In the genomic region with DNA sequence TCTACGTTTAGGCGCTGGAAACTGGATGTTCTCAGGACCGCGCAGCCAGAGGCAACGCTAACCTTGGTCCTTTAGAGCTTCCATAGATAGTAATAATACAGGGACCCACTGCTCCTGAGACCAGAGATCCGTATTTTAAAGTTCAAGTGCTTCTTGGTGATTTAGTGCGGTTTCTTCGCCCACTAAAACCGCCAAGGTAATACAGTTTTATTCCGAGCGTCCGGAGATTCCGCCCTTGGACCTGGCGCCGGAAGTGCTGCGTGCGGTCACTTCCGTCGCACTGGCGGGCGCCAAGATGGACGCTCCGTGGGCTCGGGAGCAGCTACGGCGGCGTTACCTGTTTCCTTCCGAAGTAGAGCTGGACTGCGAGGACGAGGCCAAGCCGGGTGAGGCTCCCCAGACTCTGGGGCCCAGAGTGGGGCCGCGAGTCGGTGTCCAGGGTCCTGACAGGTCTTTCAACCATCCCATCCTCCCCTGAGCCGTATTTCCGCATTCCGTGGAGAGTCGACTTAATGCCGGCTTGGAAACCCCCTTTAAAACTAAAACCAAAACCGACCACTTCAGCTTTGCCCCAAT, we compare ENCODE assay signal across 8 mouse cellular contexts. TPM values are rescaled to one million over a fixed set of nuclear protein-coding genes. Genes with fewer than 3 reads are reported as not detected.
DNase-seq lines count a peak whose midpoint lies in the region; ATAC-seq and TF ChIP-seq lines count a peak whose summit lies in the region.

A gene (plus strand): TSS at position 79 of the 576 bp plus-strand sequence.

- peak within 1 kb of the TSS; percentile 78 for H3K9ac ChIP-seq in embryonic facial prominence, embryonic 15.5 days
- H3K9ac ChIP-seq in kidney, embryonic 14.5 days (ENCODE audit: low read depth, low read length): peak within 1 kb of the TSS; percentile 50
- H3K9ac ChIP-seq in limb, embryonic 15.5 days: peak within 1 kb of the TSS; percentile 57
- H3K9ac ChIP-seq in midbrain, postnatal 0 days (replicated peaks; ENCODE audit: low read length, poor library complexity, severe bottlenecking): peak within 1 kb of the TSS; percentile 87

- peak; percentile 73 to 78 for DNase-seq in B cell, adult 2 months
- peak; percentile 61 to 65 for DNase-seq in heart, adult 9 months (ENCODE audit: low spot score in 2 of 2)
- DNase-seq in midbrain, postnatal 0 days (ENCODE audit: low spot score): peak; percentile 75
- DNase-seq in spleen, postnatal 36 days (ENCODE audit: low spot score in 2 of 2): peak; percentile 37 to 45

- peak within 1 kb of the TSS; percentile 60 for H3K4me2 ChIP-seq in embryonic facial prominence, embryonic 15.5 days (replicated peaks)
- H3K4me2 ChIP-seq in kidney, embryonic 14.5 days (replicated peaks; ENCODE audit: low read depth, low read length): peak within 1 kb of the TSS; percentile 67
- H3K4me2 ChIP-seq in limb, embryonic 15.5 days: peak within 1 kb of the TSS; percentile 70
- H3K4me2 ChIP-seq in midbrain, postnatal 0 days (ENCODE audit: low read depth, low read length, poor library complexity, severe bottlenecking): peak within 1 kb of the TSS; percentile 78

- ATAC-seq in embryonic facial prominence, embryonic 15.5 days (ENCODE audit: insufficient number of reproducible peaks, low FRiP score, low TSS enrichment, low read depth): peak; percentile 49; the same call in 1 of the 2 replicates
- peak; percentile 25; the same call in 1 of the 2 replicates for ATAC-seq in kidney, embryonic 14.5 days (ENCODE audit: low FRiP score, low TSS enrichment)
- ATAC-seq in limb, embryonic 15.5 days (ENCODE audit: insufficient number of reproducible peaks, low FRiP score, low TSS enrichment, low read depth): no peak
- ATAC-seq in midbrain, postnatal 0 days (ENCODE audit: low FRiP score): peak; percentile 77

- H3K27me3 ChIP-seq in embryonic facial prominence, embryonic 15.5 days: no peaks in the 10 kb centered on the region
- no peaks in the 10 kb centered on the region for H3K27me3 ChIP-seq in kidney, embryonic 14.5 days (ENCODE audit: control insufficient read depth, insufficient read depth, low read length)
- no peaks in the 10 kb centered on the region for H3K27me3 ChIP-seq in limb, embryonic 15.5 days
- H3K27me3 ChIP-seq in midbrain, postnatal 0 days (ENCODE audit: insufficient read depth, low read length): no peaks in the 10 kb centered on the region

- peak within 1 kb of the TSS; percentile 89 for H3K27ac ChIP-seq in bone marrow, adult 2 months (ENCODE audit: control insufficient read depth, insufficient read depth, low read depth, low read length, poor library complexity)
- peak within 1 kb of the TSS; percentile 91 for H3K27ac ChIP-seq in embryonic facial prominence, embryonic 15.5 days (replicated peaks)
- H3K27ac ChIP-seq in kidney, embryonic 14.5 days (ENCODE audit: low read depth, low read length): peak within 1 kb of the TSS; percentile 79
- peak within 1 kb of the TSS; percentile 92 for H3K27ac ChIP-seq in limb, embryonic 15.5 days
- peak within 1 kb of the TSS; percentile 85 for H3K27ac ChIP-seq in midbrain, postnatal 0 days (ENCODE audit: low read depth, low read length)

- no peaks in the 10 kb centered on the region for H3K9me3 ChIP-seq in embryonic facial prominence, embryonic 15.5 days (replicated peaks)
- H3K9me3 ChIP-seq in kidney, embryonic 14.5 days (ENCODE audit: control insufficient read depth, low read length): no peaks in the 10 kb centered on the region
- H3K9me3 ChIP-seq in limb, embryonic 15.5 days: no peaks in the 10 kb centered on the region
- no peaks in the 10 kb centered on the region for H3K9me3 ChIP-seq in midbrain, postnatal 0 days (ENCODE audit: low read length)

- peak; percentile 94; the same call in 1 of the 2 replicates for TF ChIP-seq POLR2A in bone marrow, adult 2 months (IDR thresholded peaks at IDR 0.05; ENCODE audit: borderline replicate concordance, control insufficient read depth, low read depth, low read length)

- no peaks in the 10 kb centered on the region for H3K4me1 ChIP-seq in bone marrow, adult 2 months (ENCODE audit: control insufficient read depth, insufficient read depth, low read length)
- peaks cover 8% of the 10 kb centered on the region; the same call in 1 of the 2 replicates for H3K4me1 ChIP-seq in embryonic facial prominence, embryonic 15.5 days
- peaks cover 5% of the 10 kb centered on the region; the same call in 1 of the 2 replicates for H3K4me1 ChIP-seq in kidney, embryonic 14.5 days (ENCODE audit: control insufficient read depth, insufficient read depth, low read length)
- peaks cover 6% of the 10 kb centered on the region for H3K4me1 ChIP-seq in limb, embryonic 15.5 days
- peaks cover 5% of the 10 kb centered on the region; the same call in 1 of the 2 replicates for H3K4me1 ChIP-seq in midbrain, postnatal 0 days (ENCODE audit: insufficient read depth, low read length)

- no peak for TF ChIP-seq CTCF in bone marrow, adult 2 months (IDR thresholded peaks at IDR 0.05; ENCODE audit: control insufficient read depth, insufficient read depth, low read length)
- TF ChIP-seq CTCF in midbrain, postnatal 0 days (IDR thresholded peaks at IDR 0.05): no peak

- peak within 1 kb of the TSS; percentile 95 for H3K4me3 ChIP-seq in bone marrow, adult 2 months (replicated peaks; ENCODE audit: control insufficient read depth, low read depth, low read length)
- H3K4me3 ChIP-seq in embryonic facial prominence, embryonic 15.5 days (replicated peaks): peak within 1 kb of the TSS; percentile 89
- peak within 1 kb of the TSS; percentile 48 for H3K4me3 ChIP-seq in kidney, embryonic 14.5 days (ENCODE audit: low read length)
- H3K4me3 ChIP-seq in limb, embryonic 15.5 days: peak within 1 kb of the TSS; percentile 62
- H3K4me3 ChIP-seq in midbrain, postnatal 0 days (ENCODE audit: low read depth, low read length): peak within 1 kb of the TSS; percentile 89

- H3K36me3 ChIP-seq in embryonic facial prominence, embryonic 15.5 days: peaks cover 30% of the 10 kb centered on the region
- peaks cover 26% of the 10 kb centered on the region for H3K36me3 ChIP-seq in kidney, embryonic 14.5 days (ENCODE audit: control insufficient read depth, insufficient read depth, low read length)
- H3K36me3 ChIP-seq in limb, embryonic 15.5 days: peaks cover 30% of the 10 kb centered on the region
- H3K36me3 ChIP-seq in midbrain, postnatal 0 days (ENCODE audit: insufficient read depth, low read length): peaks cover 26% of the 10 kb centered on the region

- WGBS in bone marrow, adult 2 months: under 1% methylated on average over 40 of the region's 40 CpGs
- WGBS in embryonic facial prominence, embryonic 15.5 days: under 1% methylated on average over 40 of the region's 40 CpGs
- under 1% methylated on average over 40 of the region's 40 CpGs for WGBS in kidney, embryonic 14.5 days
- WGBS in limb, embryonic 15.5 days: under 1% methylated on average over 40 of the region's 40 CpGs
- under 1% methylated on average over 40 of the region's 40 CpGs for WGBS in midbrain, postnatal 0 days

RNA-seq across cellular contexts. Expression of the gene that starts here (rescaled TPM):
- 14.8 and 18.9 TPM in 2 replicates for polyA plus RNA-seq in bone marrow, adult 2 months (2011; ENCODE audit: insufficient read depth, insufficient read length, low replicate concordance, missing spikeins)
- 62.8 and 67.8 TPM in 2 replicates for polyA plus RNA-seq in embryonic facial prominence, embryonic 15.5 days (2015; fragmentation: Nextera tagmentation; extraction: Ambion mirVana)
- 103 and 114 TPM in 2 replicates for polyA plus RNA-seq in kidney, embryonic 14.5 days (2014; fragmentation: Nextera tagmentation; extraction: Ambion mirVana)
- polyA plus RNA-seq in limb, embryonic 15.5 days (2015; fragmentation: Nextera tagmentation; extraction: Ambion mirVana): 57.1 and 60.1 TPM in 2 replicates
- 86.1 and 101 TPM in 2 replicates for total RNA-seq in midbrain, postnatal 0 days (2014; rRNA removed)
- polyA plus RNA-seq in midbrain, postnatal 0 days (2015; fragmentation: Nextera tagmentation; extraction: Ambion mirVana): 107 and 111 TPM in 2 replicates
